Mouse (Mus musculus) embryonic fibroblast, embryonic 13.5 days (primary cell): ENCODE measurements around the gene Pnrc1.

Experiments
- CTCF ChIP-seq: IDR thresholded peaks from 2 replicates; pipeline ENCODE4 v1.5.1; 2011; ENCODE audit warnings: mild to moderate bottlenecking, control low read depth, low read length, moderate library complexity, borderline replicate concordance; ENCODE audit not compliant: insufficient read depth
- POLR2A ChIP-seq: IDR thresholded peaks from 2 replicates; pipeline ENCODE4 v1.6.1; 2011; ENCODE audit warnings: low read depth, mild to moderate bottlenecking, control low read depth, low read length, moderate library complexity

- TF ChIP-seq CTCF (no peak), POLR2A (no peak)
Observed at GRCm38 (mm10) chr4:33281891-33282685, 7.9 kb downstream of the Pnrc1 start.
